Mouse (Mus musculus) adrenal gland, adult (tissue): ENCODE measurements around the gene Prkcz.

Source experiments
- DNase-seq, 2 experiments: peaks; one replicate each; pipeline ENCODE4 v3.0.0; 2022 to 2023; ENCODE audit warnings: low spot score in 1 of 2; ENCODE audit not compliant: inconsistent age in 2 of 2

Gene Prkcz

GRCm38 (mm10) chr4:155221599-155222551 is 139.3 kb downstream of the Prkcz start:
- DNase-seq: peak; percentile 83 to 92

GRCm38 (mm10) chr4:155221106-155221505 is 140.1 kb downstream of the Prkcz start:
- DNase-seq: no peak

- DNase-seq: peak; percentile 47 to 79
Measured at GRCm38 (mm10) chr4:155220213-155221100, 140.7 kb downstream of the Prkcz start.

- DNase-seq: peak in 1 of 2 experiments; percentile 78
Measured at GRCm38 (mm10) chr4:155219271-155220212, 141.6 kb downstream of the Prkcz start.

- DNase-seq: no peak
Measured at GRCm38 (mm10) chr4:155218104-155218732, 142.9 kb downstream of the Prkcz start.

GRCm38 (mm10) chr4:155217241-155218103 is 143.7 kb downstream of the Prkcz start:
- peak in 1 of 2 experiments; percentile 91 for DNase-seq

GRCm38 (mm10) chr4:155215773-155216630 is 145.2 kb downstream of the Prkcz start:
- DNase-seq: peak in 1 of 2 experiments; percentile 93

GRCm38 (mm10) chr4:155215203-155215602 is 146.0 kb downstream of the Prkcz start:
- peak in 1 of 2 experiments; percentile 71 for DNase-seq

GRCm38 (mm10) chr4:155214793-155215192 is 146.4 kb downstream of the Prkcz start:
- DNase-seq: no peak

GRCm38 (mm10) chr4:155214188-155214587 is 147.0 kb downstream of the Prkcz start:
- no peak for DNase-seq

GRCm38 (mm10) chr4:155213752-155214054 is 147.5 kb downstream of the Prkcz start:
- no peak for DNase-seq

- no peak for DNase-seq
Measured at GRCm38 (mm10) chr4:155213052-155213751, 148.0 kb downstream of the Prkcz start.
